Mouse (Mus musculus): ENCODE measurements around the gene Arhgap10.

DNA sequence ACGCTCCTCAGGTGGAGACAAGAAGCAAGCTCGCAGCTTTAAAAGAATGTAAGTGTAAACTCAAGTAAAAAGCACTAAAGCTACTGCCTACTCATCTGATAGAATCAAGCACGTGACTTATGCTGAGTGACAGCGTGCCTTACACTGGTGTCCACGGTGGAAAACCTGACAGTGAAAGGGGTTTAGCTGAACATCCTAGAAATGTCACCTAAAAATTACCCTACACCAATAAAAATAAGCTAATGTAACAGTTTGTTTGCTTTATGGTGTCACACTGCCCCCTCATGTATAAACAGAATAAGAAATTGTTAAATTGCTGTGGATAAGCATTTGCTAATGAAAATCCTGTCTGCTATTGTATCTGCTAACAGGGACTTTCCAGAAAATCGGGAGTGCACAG, 206.0 kb downstream of the Arhgap10 start:
- TF ChIP-seq CTCF (IDR thresholded peaks at IDR 0.05; ENCODE audit: extremely low read depth, insufficient read length, insufficient replicate concordance, low read depth, low read length) (no peak), POLR2A (IDR thresholded peaks at IDR 0.05; ENCODE audit: low read depth, low read length) (no peak)
